8 mouse cellular contexts compared by ENCODE assay signal in the genomic region with DNA sequence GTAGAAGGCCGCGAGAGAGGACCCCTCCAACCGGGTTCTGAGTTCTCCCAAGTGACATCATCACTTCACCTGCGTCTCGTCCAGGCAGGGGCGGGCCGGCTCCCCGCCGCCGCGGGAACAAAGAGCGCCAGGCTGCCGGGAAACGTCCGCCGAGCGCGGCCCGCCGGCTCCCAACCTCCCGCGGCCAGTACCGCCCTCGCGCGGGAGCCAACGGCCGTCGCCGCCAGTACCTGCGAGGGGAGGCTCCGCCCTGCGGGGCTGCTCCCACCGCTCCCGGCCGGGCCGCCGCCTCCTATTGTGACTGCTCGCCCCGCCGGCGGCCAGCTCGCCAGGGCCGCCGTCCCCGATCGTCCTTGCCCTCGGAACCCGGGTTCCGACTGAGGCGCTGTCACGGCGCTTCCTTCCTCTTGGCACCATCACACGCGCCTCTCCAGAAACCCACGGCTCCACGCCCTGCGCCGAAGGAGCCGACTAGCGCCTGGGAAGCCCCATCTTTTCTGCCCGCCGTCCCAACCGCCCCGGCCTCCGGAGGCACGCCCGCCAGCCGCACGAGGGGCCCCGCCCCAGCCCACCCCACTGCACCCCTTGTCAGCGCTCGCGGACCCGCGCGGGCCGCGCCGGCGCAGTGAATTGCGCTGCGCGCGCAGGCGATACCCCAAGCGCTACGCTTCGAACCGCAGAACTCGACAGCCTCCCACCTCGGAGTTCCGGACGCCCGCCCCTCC.
DNase-seq lines count a peak whose midpoint lies in the region; ATAC-seq and TF ChIP-seq lines count a peak whose summit lies in the region.

No protein-coding gene starts in this region.

- peak; percentile 76 for DNase-seq in Patski (ENCODE audit: low read depth, low spot score)
- DNase-seq in cerebellum, postnatal 14 days, result peak; percentile 89 to 91
- DNase-seq in frontal cortex, postnatal 36 days (ENCODE audit: low spot score in 2 of 2), result peak; percentile 63 to 67
- peak; percentile 25 for DNase-seq in left cerebral cortex, adult 11 months (ENCODE audit: low spot score)
- peak; percentile 89 to 94 for DNase-seq in lung, postnatal 4 days
- DNase-seq in retina, postnatal 7 days (ENCODE audit: low read depth, low spot score), result peak; percentile 84
- peak; percentile 77 for DNase-seq in urinary bladder, adult 2 months (ENCODE audit: low spot score)

- CTCF ChIA-PET in Patski (lab: Charles Lee), result no interaction called here

- in situ Hi-C loops in Patski (cut with MboI; ENCODE audit: low pct_unique_long_range_greater_than_20kb), result no loop called here

- peak; percentile 87 for ATAC-seq in Patski
- peak; percentile 90 for ATAC-seq in hindbrain, embryonic 15.5 days (ENCODE audit: low FRiP score, low read depth)

- TF ChIP-seq CTCF in Patski (IDR thresholded peaks at IDR 0.05), result peak; percentile 28

- H3K4me3 ChIP-seq in hindbrain, embryonic 15.5 days, result peak overlapping the region; percentile 99

- peak overlapping the region; percentile 98 for H3K9ac ChIP-seq in hindbrain, embryonic 15.5 days

- H3K9me3 ChIP-seq in hindbrain, embryonic 15.5 days, result no peaks in the 10 kb centered on the region

- H3K4me2 ChIP-seq in hindbrain, embryonic 15.5 days, result peak overlapping the region; percentile 69

- H3K36me3 ChIP-seq in hindbrain, embryonic 15.5 days, result no peaks in the 10 kb centered on the region

- POLR2A ChIA-PET in Patski (lab: Charles Lee), result no interaction called here

- H3K27me3 ChIP-seq in Patski, result no peaks in the 10 kb centered on the region
- H3K27me3 ChIP-seq in hindbrain, embryonic 15.5 days, result no peaks in the 10 kb centered on the region

- peaks cover 49% of the 10 kb centered on the region for H3K4me1 ChIP-seq in hindbrain, embryonic 15.5 days (replicated peaks)

- H3K27ac ChIP-seq in hindbrain, embryonic 15.5 days (replicated peaks), result peak overlapping the region; percentile 99

- WGBS in hindbrain, embryonic 15.5 days, result under 1% methylated on average over 89 of the region's 95 CpGs

Comparison
In these comparisons a context has a peak if more than half of its experiments do, and no peak if none do; other contexts are left out.
1. Peak in every context shown above with its lines: DNase-seq, ATAC-seq, H3K4me3 ChIP-seq and H3K27ac ChIP-seq.
2. DNase-seq: peak in every context shown above with its lines; median percentile 92 in lung, postnatal 4 days; 90 in cerebellum, postnatal 14 days; 84 in retina, postnatal 7 days; 77 in urinary bladder, adult 2 months; 76 in Patski; 65 in frontal cortex, postnatal 36 days; 25 in left cerebral cortex, adult 11 months.